Mouse (Mus musculus) spleen, postnatal 4 days (tissue): ENCODE measurements around the gene Oosp3.

Source experiments
- DNase-seq, 2 experiments: peaks; one replicate each; pipeline ENCODE4 v3.0.0; 2022; ENCODE audit warnings: low spot score in 2 of 2

The Oosp3 gene

GRCm38 (mm10) chr19:11696755-11697154, at the start of gene Oosp3:
TSS of gene Oosp3 (plus strand) at chr19:11697055.
- no peak for DNase-seq

- no peak for DNase-seq
Observed at GRCm38 (mm10) chr19:11649564-11649963, 47.3 kb upstream of the Oosp3 start.

DNA sequence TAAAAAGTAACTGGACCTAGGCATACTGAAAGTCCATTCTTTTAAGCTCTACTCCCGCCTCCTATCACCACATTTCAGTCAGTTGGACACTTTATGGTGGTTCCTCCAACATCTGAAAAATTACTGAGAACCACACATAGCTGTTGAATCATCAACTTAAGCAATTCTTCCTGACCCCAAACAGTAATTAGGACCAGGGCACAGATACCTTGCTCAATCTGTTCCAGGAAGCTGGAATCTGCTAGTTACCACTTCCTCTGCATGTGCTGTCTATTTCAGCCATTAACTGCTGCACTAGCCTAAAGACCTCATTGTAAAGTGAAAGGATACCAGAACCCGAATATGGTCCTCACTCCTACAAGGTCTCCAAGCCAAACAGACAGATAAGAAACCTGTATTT, 37.7 kb upstream of the Oosp3 start:
- no peak for DNase-seq

DNA sequence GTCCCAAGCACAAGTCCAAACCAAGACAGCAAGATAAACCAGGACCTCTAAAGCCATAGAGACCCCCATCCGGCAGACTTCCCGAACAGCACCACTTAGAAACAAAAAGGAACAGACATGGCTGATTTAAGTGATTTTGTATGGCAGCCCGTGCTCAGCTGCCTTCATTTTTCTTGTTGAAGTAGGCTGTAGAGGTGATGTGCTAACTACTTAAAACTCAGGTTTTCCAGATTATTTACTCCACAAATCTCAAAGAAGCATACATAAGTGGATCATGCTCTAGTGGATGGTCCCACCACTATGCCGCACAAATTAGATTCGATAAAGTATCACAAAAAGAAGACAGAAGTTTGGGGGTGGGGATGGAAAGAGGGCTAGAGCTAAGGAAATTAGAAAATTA, 36.4 kb upstream of the Oosp3 start, which contains the start of gene Oosp2:
Gene Oosp2 (minus strand): TSS at position 101 of the 400 bp plus-strand sequence.
- DNase-seq = no peak

- DNase-seq = no peak
Observed at GRCm38 (mm10) chr19:11661562-11661961, 35.3 kb upstream of the Oosp3 start.

GRCm38 (mm10) chr19:11690839-11691238, 6.0 kb upstream of the Oosp3 start, which contains the start of gene Oosp1:
TSS of gene Oosp1 (minus strand) at chr19:11691150.
- no peak for DNase-seq

GRCm38 (mm10) chr19:11691454-11691853, 5.4 kb upstream of the Oosp3 start:
- no peak for DNase-seq

- no peak for DNase-seq
Observed at GRCm38 (mm10) chr19:11698342-11698741, 1.5 kb downstream of the Oosp3 start.

DNA sequence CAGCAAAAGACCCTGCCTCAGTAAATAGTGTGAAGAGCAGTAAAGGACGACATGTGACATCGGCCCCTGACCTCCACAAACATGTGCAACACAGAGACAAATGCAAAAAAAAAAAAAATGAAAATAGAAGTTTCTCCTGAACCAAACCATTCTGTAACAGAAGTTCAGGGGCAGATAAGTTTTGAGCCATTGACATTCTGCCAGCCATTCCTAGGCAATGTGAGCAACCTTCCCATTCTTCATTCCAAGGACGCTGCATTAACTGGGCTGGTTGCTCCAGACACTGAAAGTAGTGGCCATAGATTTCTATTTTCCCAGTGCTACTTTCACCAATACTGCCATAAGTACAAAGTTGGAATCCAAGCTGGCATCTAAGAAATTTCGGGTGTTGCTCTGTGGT, 15.6 kb downstream of the Oosp3 start:
- DNase-seq = no peak

GRCm38 (mm10) chr19:11720071-11720470, 23.2 kb downstream of the Oosp3 start:
- no peak for DNase-seq

GRCm38 (mm10) chr19:11723870-11724269, 27.0 kb downstream of the Oosp3 start:
- DNase-seq = no peak

DNA sequence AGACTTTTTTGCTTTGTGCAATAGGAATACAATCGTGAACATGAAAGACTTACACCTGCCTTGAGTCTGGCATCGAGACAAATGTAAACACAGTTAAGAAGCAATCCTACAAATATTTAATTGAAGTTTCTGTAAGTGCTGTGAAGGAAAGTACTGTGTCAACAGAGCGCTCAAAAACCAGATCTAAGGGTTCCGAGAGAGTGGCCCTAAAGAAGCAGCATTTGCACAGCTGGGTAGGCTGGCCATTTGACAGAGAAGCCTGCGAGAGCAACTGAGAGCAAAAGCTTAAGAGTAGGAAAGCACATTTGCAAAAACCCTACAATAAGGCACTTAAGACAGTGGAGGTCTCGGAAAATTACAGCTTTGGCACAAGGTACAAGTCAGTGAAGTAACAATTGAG, 27.4 kb downstream of the Oosp3 start:
- no peak for DNase-seq

DNA sequence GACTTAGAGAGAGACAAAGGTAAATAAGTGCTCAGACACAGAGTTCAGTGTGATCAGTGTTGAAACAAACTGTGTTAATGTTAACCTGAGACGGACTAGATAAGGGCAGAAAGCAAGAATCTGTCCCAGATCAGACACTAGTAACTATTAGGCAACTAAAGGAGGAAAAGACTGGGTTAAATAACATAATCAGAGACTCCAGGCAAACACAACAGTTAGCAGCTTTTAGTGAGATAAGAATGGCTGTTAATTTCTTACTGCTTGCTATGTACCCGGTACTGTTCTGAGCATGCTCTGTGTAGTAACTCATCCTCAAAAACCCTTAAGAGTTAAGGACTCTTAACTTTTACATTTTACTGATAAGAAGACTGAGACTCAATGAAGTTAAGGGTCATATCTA, 29.1 kb downstream of the Oosp3 start:
- no peak for DNase-seq

DNA sequence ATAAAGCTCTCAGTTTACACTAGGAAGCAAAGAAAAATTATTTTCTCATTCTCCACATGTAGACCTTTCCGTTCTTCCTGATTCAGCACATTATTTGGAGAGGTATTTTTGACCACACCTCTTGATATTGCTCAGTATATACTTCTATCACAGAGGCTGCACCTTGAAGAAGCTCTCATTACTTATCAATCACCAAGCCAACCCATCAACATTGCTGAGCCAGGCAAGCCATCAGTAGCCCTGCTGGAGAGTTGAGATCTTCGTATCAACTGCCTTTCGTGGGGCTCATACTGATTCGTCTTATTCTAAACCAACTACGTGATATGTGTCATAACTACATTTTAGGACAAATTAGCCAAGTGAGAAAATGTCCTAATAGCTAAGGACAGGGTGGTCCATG, 30.4 kb downstream of the Oosp3 start:
- no peak for DNase-seq

GRCm38 (mm10) chr19:11730278-11730677, 33.4 kb downstream of the Oosp3 start:
- DNase-seq = no peak

DNA sequence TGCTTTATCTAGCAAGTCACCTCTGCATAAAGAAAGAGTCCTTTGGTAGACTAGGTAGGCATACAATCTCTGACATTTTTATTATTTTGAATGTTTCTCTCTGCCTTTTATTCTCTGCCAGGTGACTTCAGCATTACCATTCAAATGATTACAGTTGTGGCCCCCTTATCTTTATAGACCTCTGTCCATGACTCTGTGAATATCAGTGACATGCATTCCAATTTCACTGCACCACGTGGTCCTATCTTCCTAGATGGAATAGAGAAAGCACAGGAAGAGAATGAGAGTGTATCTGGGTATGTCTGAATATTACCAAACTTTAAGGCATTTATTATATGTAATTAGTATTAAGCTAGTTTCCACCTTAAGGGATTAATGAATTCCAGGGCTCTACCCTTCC, 39.6 kb downstream of the Oosp3 start:
- DNase-seq = no peak

GRCm38 (mm10) chr19:11745680-11746079, 48.8 kb downstream of the Oosp3 start:
- no peak for DNase-seq

DNA sequence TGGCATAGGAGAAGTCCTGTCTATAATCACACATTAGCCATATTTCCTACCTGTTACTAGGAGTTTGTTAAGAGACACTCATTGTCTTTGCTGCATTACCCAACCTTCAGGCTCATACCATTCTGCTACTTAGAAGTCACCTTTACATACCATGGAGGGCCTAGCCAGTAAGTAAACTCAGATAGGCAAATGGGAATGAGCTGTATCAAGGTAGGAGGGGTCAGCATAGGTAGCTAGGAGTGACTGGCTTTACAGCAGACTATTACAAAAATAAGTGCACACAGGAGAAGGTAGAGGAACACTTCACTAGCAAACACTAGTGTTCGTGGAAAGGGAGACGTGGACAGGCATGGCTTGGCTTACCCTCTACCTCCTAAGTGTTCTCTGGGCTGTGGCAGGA, 50.4 kb downstream of the Oosp3 start, which contains the start of gene Gif:
Gene Gif (plus strand): TSS at position 257 of the 400 bp plus-strand sequence.
- DNase-seq = no peak
